Mouse (Mus musculus) ovary, postnatal 14 days (tissue): ENCODE measurements around the gene Rabggtb.
A peak's percentile ranks its signal among the peaks of the same experiment; 100 is the strongest.

Experiments used
- DNase-seq: peaks from one replicate; pipeline ENCODE4 v3.0.0; 2022; ENCODE audit warnings: low spot score

The Rabggtb gene

GRCm38 (mm10) chr3:153912546-153913509, at the start of gene Rabggtb:
Gene Rabggtb, minus strand, starts transcription at chr3:153913009.
- peak; percentile 94 for DNase-seq

- no peak for DNase-seq
Observed at GRCm38 (mm10) chr3:153961632-153962389, 49.0 kb upstream of the Rabggtb start.

- DNase-seq, result no peak
Observed at GRCm38 (mm10) chr3:153960884-153961283, 48.1 kb upstream of the Rabggtb start.

GRCm38 (mm10) chr3:153959731-153960207, 47.0 kb upstream of the Rabggtb start:
- DNase-seq, result no peak

- DNase-seq, result peak; percentile 39
Observed at GRCm38 (mm10) chr3:153959035-153959730, 46.4 kb upstream of the Rabggtb start.

- no peak for DNase-seq
Observed at GRCm38 (mm10) chr3:153957916-153958315, 45.1 kb upstream of the Rabggtb start.

GRCm38 (mm10) chr3:153948176-153948575, 35.4 kb upstream of the Rabggtb start:
- no peak for DNase-seq

- no peak for DNase-seq
Observed at GRCm38 (mm10) chr3:153947271-153947670, 34.5 kb upstream of the Rabggtb start.

GRCm38 (mm10) chr3:153944335-153944990, 31.7 kb upstream of the Rabggtb start, which contains the start of gene Acadm:
Gene Acadm, minus strand, starts transcription at chr3:153944632.
- peak; percentile 97 for DNase-seq

- DNase-seq, result no peak
Observed at GRCm38 (mm10) chr3:153943901-153944334, 31.1 kb upstream of the Rabggtb start.

GRCm38 (mm10) chr3:153943003-153943640, 30.3 kb upstream of the Rabggtb start:
- no peak for DNase-seq

GRCm38 (mm10) chr3:153941613-153942012, 28.8 kb upstream of the Rabggtb start:
- no peak for DNase-seq

GRCm38 (mm10) chr3:153940486-153940885, 27.7 kb upstream of the Rabggtb start:
- no peak for DNase-seq

GRCm38 (mm10) chr3:153940021-153940420, 27.2 kb upstream of the Rabggtb start:
- no peak for DNase-seq

GRCm38 (mm10) chr3:153937116-153937810, 24.5 kb upstream of the Rabggtb start:
- no peak for DNase-seq

- no peak for DNase-seq
Observed at GRCm38 (mm10) chr3:153935878-153936277, 23.1 kb upstream of the Rabggtb start.

GRCm38 (mm10) chr3:153932461-153932860, 19.7 kb upstream of the Rabggtb start:
- no peak for DNase-seq

GRCm38 (mm10) chr3:153929526-153929925, 16.7 kb upstream of the Rabggtb start:
- no peak for DNase-seq

- DNase-seq, result no peak
Observed at GRCm38 (mm10) chr3:153926333-153926732, 13.5 kb upstream of the Rabggtb start.
